Mouse (Mus musculus) CH12.LX (cell line): ENCODE measurements around the gene Npepps. TPM values are rescaled to one million over a fixed set of nuclear protein-coding genes. Genes with fewer than 3 reads are reported as not detected.

Experiments
- DNase-seq: peaks from one replicate; pipeline ENCODE4 v3.0.0-alpha.2; 2013; ENCODE audit errors: extremely low read depth
- H3K27ac ChIP-seq: 2 replicates; pipeline ENCODE4 v1.5.1; 2012; ENCODE audit warnings: low read depth, mild to moderate bottlenecking, control low read depth, moderate library complexity; ENCODE audit not compliant: insufficient read depth
- H3K27me3 ChIP-seq: replicated peaks from 2 replicates; pipeline ENCODE3; 2012; ENCODE audit warnings: inconsistent platforms
- H3K36me3 ChIP-seq, 2 experiments: replicated peaks in 1 of 2; 2 replicates each; pipeline versions ENCODE3 to v1.6.1; 2012; ENCODE audit warnings: inconsistent platforms in 1 of 2, low read length in 1 of 2, mild to moderate bottlenecking in 1 of 2, mixed read lengths in 1 of 2, moderate library complexity in 1 of 2; ENCODE audit not compliant: control insufficient read depth in 1 of 2, insufficient read depth in 1 of 2
- H3K4me1 ChIP-seq, 2 experiments: 2 replicates each; pipeline ENCODE4 v1.6.1; 2012; ENCODE audit warnings: inconsistent platforms in 1 of 2, moderate library complexity in 1 of 2; ENCODE audit not compliant: insufficient read depth in 2 of 2, control insufficient read depth in 1 of 2
- H3K4me2 ChIP-seq: 2 replicates; pipeline ENCODE4 v1.6.1; 2012; ENCODE audit warnings: low read depth, mild to moderate bottlenecking, control low read depth; ENCODE audit not compliant: poor library complexity, insufficient read depth, severe bottlenecking
- H3K4me3 ChIP-seq, 3 experiments: fragments of 150-350 bp in 1 of 3; sonication (generic) in 1 of 3; replicated peaks in 1 of 3; 2 replicates each; pipeline versions ENCODE3 to v1.5.1; 2011 to 2012; ENCODE audit warnings: low read depth in 2 of 3, low read length in 2 of 3, mild to moderate bottlenecking in 2 of 3, moderate library complexity in 2 of 3, control low read depth in 1 of 3, improper control_type of control experiment in 1 of 3, inconsistent platforms in 1 of 3, mixed read lengths in 1 of 3; ENCODE audit not compliant: poor library complexity in 1 of 3
- H3K79me2 ChIP-seq: replicated peaks from 2 replicates; pipeline ENCODE4 v1.6.1; 2012; ENCODE audit warnings: mild to moderate bottlenecking, moderate library complexity; ENCODE audit not compliant: control insufficient read depth, poor library complexity, insufficient read depth, severe bottlenecking; ENCODE audit errors: extremely low read depth
- H3K9ac ChIP-seq: 2 replicates; pipeline ENCODE4 v1.6.1; 2012; ENCODE audit warnings: low read depth, mild to moderate bottlenecking, control low read depth, moderate library complexity; ENCODE audit not compliant: insufficient read depth
- H3K9me3 ChIP-seq: replicated peaks from 2 replicates; pipeline ENCODE3; 2012; ENCODE audit warnings: low read length, inconsistent platforms, mixed read lengths
- E2F4 ChIP-seq: IDR thresholded peaks from 2 replicates; pipeline ENCODE4 v1.6.1; 2011; ENCODE audit warnings: low read depth, low read length, improper control_type of control experiment; ENCODE audit not compliant: insufficient replicate concordance
- ETS1 ChIP-seq: conservative IDR thresholded peaks from 2 replicates; pipeline ENCODE4 v1.6.1; 2012; ENCODE audit warnings: low read depth, mild to moderate bottlenecking, inconsistent platforms, low read length, improper control_type of control experiment, moderate library complexity
- IRF4 ChIP-seq: IDR thresholded peaks from 2 replicates; pipeline ENCODE4 v1.6.1; 2014; ENCODE audit warnings: low read depth, mild to moderate bottlenecking, inconsistent platforms, low read length, improper control_type of control experiment
- MEF2A ChIP-seq: IDR thresholded peaks from 2 replicates; pipeline ENCODE4 v1.6.1; 2014; ENCODE audit warnings: low read depth, mild to moderate bottlenecking, inconsistent platforms, low read length, improper control_type of control experiment, borderline replicate concordance
- POLR2A ChIP-seq: IDR thresholded peaks from 2 replicates; pipeline ENCODE4 v1.6.1; 2011; ENCODE audit warnings: low read depth, mild to moderate bottlenecking, improper control_type of control experiment, low read length
- POLR2AphosphoS2 ChIP-seq: IDR thresholded peaks from 2 replicates; pipeline ENCODE4 v1.6.1; 2011; ENCODE audit warnings: low read depth, low read length, improper control_type of control experiment
- RAD21 ChIP-seq: IDR thresholded peaks from 2 replicates; pipeline ENCODE4 v1.6.1; 2011; ENCODE audit warnings: low read depth, mild to moderate bottlenecking, low read length, improper control_type of control experiment, moderate library complexity
- RCOR1 ChIP-seq: conservative IDR thresholded peaks from 2 replicates; pipeline ENCODE4 v1.6.1; 2012; ENCODE audit warnings: low read depth, mild to moderate bottlenecking, inconsistent platforms, low read length, improper control_type of control experiment
- TCF12 ChIP-seq: IDR thresholded peaks from 2 replicates; pipeline ENCODE4 v1.6.1; 2014; ENCODE audit warnings: low read depth, mild to moderate bottlenecking, inconsistent platforms, low read length, improper control_type of control experiment
- UBTF ChIP-seq: IDR thresholded peaks from 2 replicates; pipeline ENCODE4 v1.6.1; 2012; ENCODE audit warnings: low read depth, mild to moderate bottlenecking, inconsistent platforms, low read length, improper control_type of control experiment, moderate library complexity
- ZC3H11A ChIP-seq: IDR thresholded peaks from 2 replicates; pipeline ENCODE4 v1.6.1; 2012; ENCODE audit warnings: low read depth, mild to moderate bottlenecking, inconsistent platforms, low read length, improper control_type of control experiment
- ZNF384 ChIP-seq: IDR thresholded peaks from 2 replicates; pipeline ENCODE4 v1.6.1; 2012; ENCODE audit warnings: low read depth, low read length, improper control_type of control experiment, inconsistent platforms
- dilution Hi-C: fragments of 300-500 bp; cut with MboI; formaldehyde crosslinking; loops from 2 replicates; pipeline ENCODE4 v1.14.3; 2020; ENCODE audit warnings: low sequenced_read_pairs; ENCODE audit not compliant: extremely low pct_unique_long_range_greater_than_20kb, extremely low pct_ligation_motif_present
- in situ Hi-C: fragments of 300-500 bp; cut with MboI; formaldehyde crosslinking; loops from 3 replicates; pipeline ENCODE4 v1.14.3; 2019; ENCODE audit warnings: low sequenced_read_pairs, low pct_ligation_motif_present, low pct_unique_long_range_greater_than_20kb, mixed read lengths
- polyA plus RNA-seq: library from polyadenylated mRNA; unstranded; fragments of >175 nt; gene quantifications from 2 replicates; pipeline ENCODE4 v1.2.1, GENCODE M21; 2012; ENCODE audit warnings: low read depth; ENCODE audit not compliant: insufficient read length
- total RNA-seq, 2 experiments: library from RNA; depleted of rRNA; stranded (reverse); fragments of 300-350 nt in 1 of 2; fragments of >200 nt in 1 of 2; gene quantifications; 2 replicates each; pipeline ENCODE4 v1.2.3; 2012 to 2014

The Npepps gene
- total and polyA plus RNA-seq, 3 experiments: 29.8 to 50.8 (median 42.5) TPM

GRCm38 (mm10) chr11:97175499-97175898 lies 104.9 kb downstream of the Npepps start:
- Histone ChIP-seq H3K27me3 (no peaks in the 10 kb centered on the region), H3K4me1 (peaks cover 0 to 18% of the 10 kb centered on the region in 2 experiments; a peak in 1 of 4 replicates), H3K27ac (no peak overlapping the region), H3K9me3 (no peaks in the 10 kb centered on the region), H3K4me2 (no peak overlapping the region), H3K36me3 (peaks cover 82 to 99% of the 10 kb centered on the region in 2 experiments), H3K79me2 (peaks cover 41% of the 10 kb centered on the region), H3K4me3 (no peak overlapping the region), H3K9ac (no peak overlapping the region)
- DNase-seq: no peak
- TF ChIP-seq ETS1 (no peak), ZC3H11A (no peak), E2F4 (no peak), UBTF (no peak), RAD21 (no peak), IRF4 (no peak), RCOR1 (no peak), ZNF384 (no peak)
- in situ Hi-C loops: no loop called here
- dilution Hi-C loops: no loop called here

GRCm38 (mm10) chr11:97160341-97160740 lies 120.1 kb downstream of the Npepps start:
- Histone ChIP-seq H3K4me2 (no peak overlapping the region), H3K36me3 (peaks cover 86 to 94% of the 10 kb centered on the region in 2 experiments), H3K27me3 (no peaks in the 10 kb centered on the region), H3K9ac (no peak overlapping the region), H3K4me1 (no peaks in the 10 kb centered on the region), H3K27ac (peak overlapping the region; percentile 21; the same call in 1 of the 2 replicates), H3K79me2 (peaks cover 3% of the 10 kb centered on the region; the same call in 1 of the 2 replicates), H3K9me3 (peaks cover 2% of the 10 kb centered on the region), H3K4me3 (no peak overlapping the region)
- dilution Hi-C loops (no loop called here), in situ Hi-C loops (loop anchor here (5.0 kb wide), 1 partner anchor 93 kb away; no protein-coding TSS in a partner anchor)
- TF ChIP-seq POLR2AphosphoS2 (0 out of 2 replicates have a peak, but pooled peaks have one; percentile 19), ZNF384 (no peak)
- no peak for DNase-seq

DNA sequence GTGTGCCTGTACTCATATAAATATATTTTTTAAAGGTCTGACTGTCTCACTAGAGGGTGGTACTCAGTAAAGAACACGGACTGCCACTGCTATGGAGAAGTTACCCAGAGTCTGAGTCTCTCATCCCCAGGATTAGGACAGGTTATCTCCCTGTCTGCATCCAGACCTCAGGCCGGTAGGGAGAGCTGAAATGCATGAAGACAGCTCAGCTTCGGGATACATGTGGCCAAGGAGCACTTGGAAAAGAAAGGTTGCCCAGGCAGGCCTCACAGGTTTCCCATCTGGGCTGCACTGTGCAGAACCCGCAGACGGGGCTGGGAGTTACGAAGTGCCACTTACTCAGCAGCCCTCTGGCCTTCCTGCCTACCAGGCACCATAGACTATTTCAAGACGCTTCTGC lies 123.4 kb downstream of the Npepps start:
- dilution Hi-C loops: no loop called here

More for the DNA sequence above, 123.4 kb downstream of the Npepps start:
- H3K27ac ChIP-seq: no peak overlapping the region
- no peak overlapping the region for H3K9ac ChIP-seq
- DNase-seq: no peak
- no peak overlapping the region for H3K4me2 ChIP-seq
- peaks cover 57 to 80% of the 10 kb centered on the region in 2 experiments for H3K36me3 ChIP-seq
- no peak overlapping the region for H3K4me3 ChIP-seq
- H3K9me3 ChIP-seq: peaks cover 4% of the 10 kb centered on the region
- in situ Hi-C loops: no loop called here
- TF ChIP-seq MEF2A (no peak), TCF12 (no peak), POLR2A (0 out of 2 replicates have a peak, but pooled peaks have one; percentile 28), POLR2AphosphoS2 (peak; percentile 88)
- peaks cover 5% of the 10 kb centered on the region for H3K27me3 ChIP-seq
- H3K4me1 ChIP-seq: peaks cover 7 to 11% of the 10 kb centered on the region in 2 experiments
- no peaks in the 10 kb centered on the region for H3K79me2 ChIP-seq

Other genes with a start within 250 kb of the Npepps start
- gene Lrrc46, start 239.2 kb downstream of the Npepps start, total RNA-seq (2012; rRNA removed): 0.38 and 0.46 TPM in 2 replicates
- 0.23 TPM in 1 of 2 replicates, not detected in the other for gene Lrrc46, start 239.2 kb downstream of the Npepps start, total RNA-seq (2014; rRNA removed)
- 0.91 and 1.0 TPM in 2 replicates for gene Lrrc46, start 239.2 kb downstream of the Npepps start, polyA plus RNA-seq
- 111 and 119 TPM in 2 replicates for gene Mrpl10, start 239.1 kb downstream of the Npepps start, total RNA-seq (2012; rRNA removed)
- gene Mrpl10, start 239.1 kb downstream of the Npepps start, total RNA-seq (2014; rRNA removed): 93.2 and 104 TPM in 2 replicates
- 110 and 132 TPM in 2 replicates for gene Mrpl10, start 239.1 kb downstream of the Npepps start, polyA plus RNA-seq
- gene Osbpl7, start 230.0 kb downstream of the Npepps start, total RNA-seq (2012; rRNA removed): 14.2 and 17.6 TPM in 2 replicates
- 6.6 and 7.4 TPM in 2 replicates for gene Osbpl7, start 230.0 kb downstream of the Npepps start, total RNA-seq (2014; rRNA removed)
- 22.1 and 24.4 TPM in 2 replicates for gene Osbpl7, start 230.0 kb downstream of the Npepps start, polyA plus RNA-seq
- 0.08 TPM in 2 replicates for gene Tbx21, start 165.3 kb downstream of the Npepps start, total RNA-seq (2012; rRNA removed)
- not detected in 2 replicates for gene Tbx21, start 165.3 kb downstream of the Npepps start, total RNA-seq (2014; rRNA removed)
- 0.09 TPM in 1 of 2 replicates, not detected in the other for gene Tbx21, start 165.3 kb downstream of the Npepps start, polyA plus RNA-seq
- gene Tbkbp1, start 129.1 kb downstream of the Npepps start, total RNA-seq (2012; rRNA removed): 2.1 and 3.1 TPM in 2 replicates
- 0.44 and 1.2 TPM in 2 replicates for gene Tbkbp1, start 129.1 kb downstream of the Npepps start, total RNA-seq (2014; rRNA removed)
- 5.2 and 5.7 TPM in 2 replicates for gene Tbkbp1, start 129.1 kb downstream of the Npepps start, polyA plus RNA-seq
- 194 and 264 TPM in 2 replicates for gene Kpnb1, start 92.8 kb downstream of the Npepps start, total RNA-seq (2012; rRNA removed)
- gene Kpnb1, start 92.8 kb downstream of the Npepps start, total RNA-seq (2014; rRNA removed): 234 and 260 TPM in 2 replicates
- 411 and 465 TPM in 2 replicates for gene Kpnb1, start 92.8 kb downstream of the Npepps start, polyA plus RNA-seq
- 101 and 106 TPM in 2 replicates for gene Mrpl45, start 35.1 kb upstream of the Npepps start, total RNA-seq (2012; rRNA removed)
- gene Mrpl45, start 35.1 kb upstream of the Npepps start, total RNA-seq (2014; rRNA removed): 153 and 158 TPM in 2 replicates
- gene Mrpl45, start 35.1 kb upstream of the Npepps start, polyA plus RNA-seq: 123 and 124 TPM in 2 replicates
- 0.04 and 0.08 TPM in 2 replicates for gene Gpr179, start 71.4 kb upstream of the Npepps start, total RNA-seq (2012; rRNA removed)
- gene Gpr179, start 71.4 kb upstream of the Npepps start, total RNA-seq (2014; rRNA removed): not detected in 2 replicates
- gene Gpr179, start 71.4 kb upstream of the Npepps start, polyA plus RNA-seq: 0.03 and 0.05 TPM in 2 replicates
- 17.0 and 17.4 TPM in 2 replicates for gene Socs7, start 81.9 kb upstream of the Npepps start, total RNA-seq (2012; rRNA removed)
- gene Socs7, start 81.9 kb upstream of the Npepps start, total RNA-seq (2014; rRNA removed): 10.2 and 11.9 TPM in 2 replicates
- 14.2 and 15.1 TPM in 2 replicates for gene Socs7, start 81.9 kb upstream of the Npepps start, polyA plus RNA-seq
- gene Arhgap23, start 134.9 kb upstream of the Npepps start, total RNA-seq (2012; rRNA removed): 2.1 and 4.2 TPM in 2 replicates
- 0.89 and 1.2 TPM in 2 replicates for gene Arhgap23, start 134.9 kb upstream of the Npepps start, total RNA-seq (2014; rRNA removed)
- 4.9 and 5.6 TPM in 2 replicates for gene Arhgap23, start 134.9 kb upstream of the Npepps start, polyA plus RNA-seq
- 0.17 TPM in 1 of 2 replicates, not detected in the other for gene 4933428G20Rik, start 219.7 kb upstream of the Npepps start, total RNA-seq (2012; rRNA removed)
- not detected in 2 replicates for gene 4933428G20Rik, start 219.7 kb upstream of the Npepps start, total RNA-seq (2014; rRNA removed)
- gene 4933428G20Rik, start 219.7 kb upstream of the Npepps start, polyA plus RNA-seq: 0.30 and 0.50 TPM in 2 replicates